Mouse (Mus musculus) megakaryocyte, embryonic 14.5 days (primary cell): ENCODE measurements at regions not wholly inside any gene's neighbourhood (a gene's known extent, or its start where the extent isn't known, plus 50 kb on each side); places are given as distances from the start of the nearest gene placed in this dataset.

ENCODE experiments used
- FLI1 ChIP-seq: IDR thresholded peaks from 2 replicates; pipeline ENCODE4 v1.6.1; 2012; ENCODE audit warnings: low read length, inconsistent platforms, mixed read lengths
- GATA1 ChIP-seq: IDR thresholded peaks from 3 replicates; pipeline ENCODE4 v1.6.1; 2012; ENCODE audit warnings: mixed read lengths, low read length, inconsistent platforms, borderline replicate concordance

GRCm38 (mm10) chr2:148603315-148603714 is 69.1 kb upstream of the Nxt1 start:
- TF ChIP-seq GATA1 (no peak), FLI1 (no peak)
